ENCODE assay signal across 18 mouse cellular contexts in genomic region chr8:123243053-123243452, GRCm38 (mm10). TPM values are rescaled to one million over a fixed set of nuclear protein-coding genes. Genes with fewer than 3 reads are reported as not detected.
DNase-seq lines count a peak whose midpoint lies in the region; ATAC-seq lines count a peak whose summit lies in the region.
"Had no signal": no experiment of that assay in that cellular context is flagged by ENCODE, and none has a peak within 500 bp of the region (broad histone marks: within the 10 kb centered on the region; RNA-seq: fewer than 3 reads in every experiment).

No protein-coding gene starts in this region.

- no peaks in the 10 kb centered on the region for H3K4me1 ChIP-seq in kidney, embryonic 16.5 days (ENCODE audit: insufficient read depth, low read length)
- H3K4me1 ChIP-seq in neural tube, embryonic 15.5 days = no peaks in the 10 kb centered on the region
- H3K4me1 ChIP-seq: forebrain, embryonic 13.5 days; heart, embryonic 13.5 days; hindbrain, embryonic 12.5 days; intestine, embryonic 15.5 days; limb, embryonic 13.5 days; midbrain, embryonic 12.5 days had no signal

- ATAC-seq in kidney, embryonic 16.5 days (ENCODE audit: low FRiP score, low TSS enrichment) = 0 out of 2 replicates have a peak, but pooled peaks have one; percentile 24
- 0 out of 2 replicates have a peak, but pooled peaks have one; percentile 8 for ATAC-seq in neural tube, embryonic 15.5 days (ENCODE audit: low FRiP score)
- ATAC-seq: forebrain, embryonic 13.5 days; intestine, embryonic 15.5 days had no signal

- no peak overlapping the region for H3K9ac ChIP-seq in kidney, embryonic 16.5 days (replicated peaks; ENCODE audit: low read length)
- no peak overlapping the region for H3K9ac ChIP-seq in neural tube, embryonic 15.5 days (replicated peaks)
- H3K9ac ChIP-seq: forebrain, embryonic 13.5 days; heart, embryonic 13.5 days; hindbrain, embryonic 12.5 days; intestine, embryonic 15.5 days; limb, embryonic 13.5 days; midbrain, embryonic 12.5 days had no signal

- WGBS in kidney, embryonic 16.5 days = 72% methylated on average over 11 of the region's 11 CpGs
- WGBS in neural tube, embryonic 15.5 days = 69% methylated on average over 11 of the region's 11 CpGs

- no peaks in the 10 kb centered on the region for H3K9me3 ChIP-seq in kidney, embryonic 16.5 days (ENCODE audit: low read length)
- H3K9me3 ChIP-seq in neural tube, embryonic 15.5 days (replicated peaks) = no peaks in the 10 kb centered on the region
- H3K9me3 ChIP-seq: forebrain, embryonic 13.5 days; heart, embryonic 13.5 days; hindbrain, embryonic 12.5 days; intestine, embryonic 15.5 days; limb, embryonic 13.5 days; midbrain, embryonic 12.5 days had no signal

- H3K4me3 ChIP-seq in kidney, embryonic 16.5 days (ENCODE audit: low read length) = no peak overlapping the region
- no peak overlapping the region for H3K4me3 ChIP-seq in neural tube, embryonic 15.5 days (replicated peaks)
- H3K4me3 ChIP-seq: forebrain, embryonic 13.5 days; heart, embryonic 13.5 days; hindbrain, embryonic 12.5 days; intestine, embryonic 15.5 days; left cerebral cortex, adult 2 months; limb, embryonic 13.5 days; midbrain, embryonic 12.5 days had no signal

- H3K36me3 ChIP-seq in kidney, embryonic 16.5 days (ENCODE audit: insufficient read depth, low read length) = peaks cover 33% of the 10 kb centered on the region
- H3K36me3 ChIP-seq in neural tube, embryonic 15.5 days = peaks cover 65% of the 10 kb centered on the region

- DNase-seq in adrenal gland, postnatal 25 days = peak; percentile 30
- DNase-seq in adrenal gland, postnatal 10 days = no peak
- DNase-seq in kidney, postnatal 25 days = no peak
- no peak for DNase-seq in neural tube, embryonic 10.5 days (ENCODE audit: extremely low spot score, low spot score)
- DNase-seq in gastrocnemius, postnatal 4 days (ENCODE audit: low spot score in 2 of 2) = no peak
- DNase-seq in lung, postnatal 25 days (ENCODE audit: low spot score) = no peak
- DNase-seq: cerebellum, adult 2 months; lung, postnatal 10 days; right cerebral cortex, postnatal 4 days had no signal

- no peak overlapping the region for H3K4me2 ChIP-seq in kidney, embryonic 16.5 days (replicated peaks; ENCODE audit: low read depth, low read length)
- H3K4me2 ChIP-seq in neural tube, embryonic 15.5 days = no peak overlapping the region
- H3K4me2 ChIP-seq: forebrain, embryonic 13.5 days; heart, embryonic 13.5 days; hindbrain, embryonic 12.5 days; intestine, embryonic 15.5 days; limb, embryonic 13.5 days; midbrain, embryonic 12.5 days had no signal

- H3K27ac ChIP-seq in kidney, embryonic 16.5 days (ENCODE audit: low read length) = no peak overlapping the region
- H3K27ac ChIP-seq in neural tube, embryonic 15.5 days (replicated peaks) = no peak overlapping the region
- H3K27ac ChIP-seq: forebrain, embryonic 13.5 days; heart, embryonic 13.5 days; hindbrain, embryonic 12.5 days; intestine, embryonic 15.5 days; left cerebral cortex, adult 2 months; limb, embryonic 13.5 days; midbrain, embryonic 12.5 days had no signal

- no peaks in the 10 kb centered on the region for H3K27me3 ChIP-seq in kidney, embryonic 16.5 days (ENCODE audit: insufficient read depth, low read length)
- H3K27me3 ChIP-seq in neural tube, embryonic 15.5 days (replicated peaks) = no peaks in the 10 kb centered on the region
- H3K27me3 ChIP-seq: forebrain, embryonic 13.5 days; heart, embryonic 13.5 days; hindbrain, embryonic 12.5 days; intestine, embryonic 15.5 days; limb, embryonic 13.5 days; midbrain, embryonic 12.5 days had no signal

RNA-seq across cellular contexts. Expression of gene Spata2l, which starts 7.0 kb away (rescaled TPM):
- total RNA-seq in adrenal gland, postnatal 25 days (2021) = 15.6 and 17.9 TPM in 2 replicates
- 10 to 100 TPM in 1 of 2 experiments, 1 to 10 TPM in 1; 9.5 to 16.7 TPM for total RNA-seq in adrenal gland, postnatal 10 days (2021)
- 7.5 and 8.9 TPM in 2 replicates for polyA plus RNA-seq in kidney, embryonic 16.5 days (2015; fragmentation: Nextera tagmentation; extraction: Ambion mirVana)
- polyA plus RNA-seq in neural tube, embryonic 15.5 days (2015; fragmentation: Nextera tagmentation; extraction: Ambion mirVana) = 11.3 and 12.8 TPM in 2 replicates
- 1 to 10 TPM; 2.3 to 2.4 TPM for total RNA-seq in gastrocnemius, postnatal 4 days (2021)

RNA-seq across cellular contexts. Expression of gene Zfp276, which starts 10.9 kb away (rescaled TPM):
- total RNA-seq in adrenal gland, postnatal 25 days (2021) = 32.3 and 33.0 TPM in 2 replicates
- total RNA-seq in adrenal gland, postnatal 10 days (2021) = 10 to 100 TPM; 17.0 to 21.3 TPM
- 26.7 and 28.5 TPM in 2 replicates for polyA plus RNA-seq in kidney, embryonic 16.5 days (2015; fragmentation: Nextera tagmentation; extraction: Ambion mirVana)
- polyA plus RNA-seq in neural tube, embryonic 15.5 days (2015; fragmentation: Nextera tagmentation; extraction: Ambion mirVana) = 21.6 and 21.7 TPM in 2 replicates
- total RNA-seq in gastrocnemius, postnatal 4 days (2021) = 10 to 100 TPM; 14.9 to 17.5 TPM

RNA-seq across cellular contexts. Expression of gene Vps9d1, which starts 11.1 kb away (rescaled TPM):
- total RNA-seq in adrenal gland, postnatal 25 days (2021) = 25.2 and 36.7 TPM in 2 replicates
- total RNA-seq in adrenal gland, postnatal 10 days (2021) = 10 to 100 TPM; 23.1 to 26.7 TPM
- 25.8 and 31.7 TPM in 2 replicates for polyA plus RNA-seq in kidney, embryonic 16.5 days (2015; fragmentation: Nextera tagmentation; extraction: Ambion mirVana)
- polyA plus RNA-seq in neural tube, embryonic 15.5 days (2015; fragmentation: Nextera tagmentation; extraction: Ambion mirVana) = 55.6 and 61.5 TPM in 2 replicates
- 10 to 100 TPM; 18.6 to 19.6 TPM for total RNA-seq in gastrocnemius, postnatal 4 days (2021)

RNA-seq across cellular contexts. Expression of gene Cdk10, which starts 18.4 kb away (rescaled TPM):
- total RNA-seq in adrenal gland, postnatal 25 days (2021) = 68.7 and 78.2 TPM in 2 replicates
- total RNA-seq in adrenal gland, postnatal 10 days (2021) = 10 to 100 TPM; 43.6 to 56.7 TPM
- 39.8 and 40.1 TPM in 2 replicates for polyA plus RNA-seq in kidney, embryonic 16.5 days (2015; fragmentation: Nextera tagmentation; extraction: Ambion mirVana)
- polyA plus RNA-seq in neural tube, embryonic 15.5 days (2015; fragmentation: Nextera tagmentation; extraction: Ambion mirVana) = 42.3 and 44.2 TPM in 2 replicates
- 10 to 100 TPM; 26.7 to 27.4 TPM for total RNA-seq in gastrocnemius, postnatal 4 days (2021)

RNA-seq across cellular contexts. Expression of gene Spata33, which starts 30.4 kb away (rescaled TPM):
- 3.3 and 4.0 TPM in 2 replicates for total RNA-seq in adrenal gland, postnatal 25 days (2021)
- total RNA-seq in adrenal gland, postnatal 10 days (2021) = 1 to 10 TPM; 1.9 to 3.4 TPM
- 5.2 and 7.4 TPM in 2 replicates for polyA plus RNA-seq in kidney, embryonic 16.5 days (2015; fragmentation: Nextera tagmentation; extraction: Ambion mirVana)
- 6.5 and 6.6 TPM in 2 replicates for polyA plus RNA-seq in neural tube, embryonic 15.5 days (2015; fragmentation: Nextera tagmentation; extraction: Ambion mirVana)
- total RNA-seq in gastrocnemius, postnatal 4 days (2021) = 1 to 10 TPM; 1.2 TPM
